Mouse (Mus musculus) limb, embryonic 12.5 days (tissue): Measurements from ENCODE around the gene Gm49387. TPM values are rescaled to one million over a fixed set of nuclear protein-coding genes. Genes with fewer than 3 reads are reported as not detected.

Source experiments
- ATAC-seq: fragments of 200-750 bp; cut with Nextera tagmentation; 2 replicates; pipeline ENCODE4 v1.8.0; 2017; ENCODE audit warnings: low read depth, moderate TSS enrichment; ENCODE audit not compliant: insufficient number of reproducible peaks, insufficient read depth, low FRiP score, low TSS enrichment
- H3K27ac ChIP-seq: fragments of 300-500 bp; sonication (generic); 2 replicates; pipeline ENCODE4 v1.5.1; 2016; ENCODE audit warnings: mild to moderate bottlenecking, moderate library complexity
- H3K27me3 ChIP-seq: fragments of 300-500 bp; sonication (generic); 2 replicates; pipeline ENCODE4 v1.6.1; 2016; ENCODE audit warnings: mild to moderate bottlenecking, moderate library complexity
- H3K36me3 ChIP-seq: fragments of 300-500 bp; sonication (generic); 2 replicates; pipeline ENCODE4 v1.6.1; 2016; ENCODE audit warnings: mild to moderate bottlenecking, moderate library complexity
- H3K4me1 ChIP-seq: fragments of 300-500 bp; sonication (generic); replicated peaks from 2 replicates; pipeline ENCODE4 v1.6.1; 2016
- H3K4me2 ChIP-seq: fragments of 300-500 bp; sonication (generic); 2 replicates; pipeline ENCODE4 v1.6.1; 2016; ENCODE audit warnings: mild to moderate bottlenecking, moderate library complexity
- H3K4me3 ChIP-seq: fragments of 300-500 bp; sonication (generic); replicated peaks from 2 replicates; pipeline ENCODE4 v1.5.1; 2016; ENCODE audit warnings: mild to moderate bottlenecking
- H3K9ac ChIP-seq: fragments of 300-500 bp; sonication (generic); replicated peaks from 2 replicates; pipeline ENCODE4 v1.6.1; 2016; ENCODE audit warnings: mild to moderate bottlenecking, moderate library complexity
- H3K9me3 ChIP-seq: fragments of 300-500 bp; sonication (generic); 2 replicates; pipeline ENCODE4 v1.6.1; 2016; ENCODE audit warnings: mild to moderate bottlenecking, moderate library complexity
- WGBS: fragments of 180-500 bp; shearing (Covaris S2); methylation state at CpG from one replicate; pipeline ENCODE4 v1.1.7; 2016; 5-methylcytosine and 5-hydroxymethylcytosine counted together
- polyA plus RNA-seq: library from polyadenylated mRNA; unstranded; fragments of >200 nt; fragmentation: Nextera tagmentation; extraction: Ambion mirVana; gene quantifications from 2 replicates; pipeline ENCODE4 v1.2.1, GENCODE M21; 2016

Gene Gm49387
- polyA plus RNA-seq, 1 experiment from 2014 or later: not detected

GRCm38 (mm10) chr14:31661671-31662554 is 21.2 kb upstream of the Gm49387 start:
- Histone ChIP-seq H3K4me1 (peaks cover 82% of the 10 kb centered on the region), H3K4me2 (peak overlapping the region; percentile 65), H3K4me3 (peak overlapping the region; percentile 35), H3K27me3 (no peaks in the 10 kb centered on the region), H3K36me3 (peaks cover 8% of the 10 kb centered on the region), H3K9me3 (no peaks in the 10 kb centered on the region), H3K9ac (peak overlapping the region; percentile 60), H3K27ac (peak overlapping the region; percentile 100)
- 1% methylated on average over 44 of the region's 44 CpGs for WGBS
- peak; percentile 92 for ATAC-seq

GRCm38 (mm10) chr14:31660312-31661093 is 19.8 kb upstream of the Gm49387 start:
- WGBS: 52% methylated on average over 7 of the region's 7 CpGs
- Histone ChIP-seq H3K27me3 (no peaks in the 10 kb centered on the region), H3K36me3 (no peaks in the 10 kb centered on the region), H3K4me1 (peaks cover 78% of the 10 kb centered on the region), H3K4me3 (no peak overlapping the region), H3K9ac (no peak overlapping the region), H3K4me2 (peak overlapping the region; percentile 65), H3K27ac (peak overlapping the region; percentile 100), H3K9me3 (no peaks in the 10 kb centered on the region)
- no peak for ATAC-seq

- H3K27ac ChIP-seq: peak overlapping the region; percentile 100
- H3K9ac ChIP-seq: no peak overlapping the region
- 38% methylated on average over 10 of the region's 10 CpGs for WGBS
- no peaks in the 10 kb centered on the region for H3K27me3 ChIP-seq
- H3K4me3 ChIP-seq: no peak overlapping the region
- ATAC-seq: no peak
- no peak overlapping the region for H3K4me2 ChIP-seq
- no peaks in the 10 kb centered on the region for H3K9me3 ChIP-seq
- no peaks in the 10 kb centered on the region for H3K36me3 ChIP-seq
- H3K4me1 ChIP-seq: peaks cover 69% of the 10 kb centered on the region
Measured at GRCm38 (mm10) chr14:31659501-31660181, 19.0 kb upstream of the Gm49387 start.

GRCm38 (mm10) chr14:31658126-31658680 is 17.5 kb upstream of the Gm49387 start:
- WGBS: 93% methylated on average over 8 of the region's 8 CpGs
- ATAC-seq: no peak
- no peak overlapping the region; the same call in 1 of the 2 replicates for H3K27ac ChIP-seq

GRCm38 (mm10) chr14:31656857-31657645 is 16.4 kb upstream of the Gm49387 start:
- H3K9ac ChIP-seq: no peak overlapping the region
- H3K36me3 ChIP-seq: no peaks in the 10 kb centered on the region
- no peak overlapping the region for H3K4me3 ChIP-seq
- peak overlapping the region; percentile 56; the same call in 1 of the 2 replicates for H3K27ac ChIP-seq
- 39% methylated on average over 5 of the region's 5 CpGs for WGBS
- no peak overlapping the region for H3K4me2 ChIP-seq
- no peak for ATAC-seq
- no peaks in the 10 kb centered on the region for H3K9me3 ChIP-seq
- no peaks in the 10 kb centered on the region for H3K27me3 ChIP-seq
- peaks cover 44% of the 10 kb centered on the region for H3K4me1 ChIP-seq

More at GRCm38 (mm10) chr14:31658126-31658680, 17.5 kb upstream of the Gm49387 start:
- no peak overlapping the region for H3K4me2 ChIP-seq
- H3K36me3 ChIP-seq: no peaks in the 10 kb centered on the region
- no peak overlapping the region for H3K9ac ChIP-seq
- no peak overlapping the region for H3K4me3 ChIP-seq
- peaks cover 55% of the 10 kb centered on the region for H3K4me1 ChIP-seq
- H3K9me3 ChIP-seq: no peaks in the 10 kb centered on the region
- H3K27me3 ChIP-seq: no peaks in the 10 kb centered on the region

- no peaks in the 10 kb centered on the region for H3K27me3 ChIP-seq
- WGBS: 69% methylated on average over 7 of the region's 7 CpGs
Measured at GRCm38 (mm10) chr14:31656386-31656785, 15.7 kb upstream of the Gm49387 start.

GRCm38 (mm10) chr14:31655406-31655805 is 14.7 kb upstream of the Gm49387 start:
- Histone ChIP-seq H3K4me1 (peaks cover 30% of the 10 kb centered on the region), H3K4me3 (no peak overlapping the region), H3K4me2 (no peak overlapping the region), H3K27me3 (no peaks in the 10 kb centered on the region), H3K36me3 (no peaks in the 10 kb centered on the region), H3K27ac (no peak overlapping the region), H3K9ac (no peak overlapping the region), H3K9me3 (peaks cover 1% of the 10 kb centered on the region; the same call in 1 of the 2 replicates)
- WGBS: 85% methylated on average over 14 of the region's 14 CpGs
- ATAC-seq: no peak

More at GRCm38 (mm10) chr14:31656386-31656785, 15.7 kb upstream of the Gm49387 start:
- H3K36me3 ChIP-seq: no peaks in the 10 kb centered on the region
- no peak overlapping the region for H3K27ac ChIP-seq
- no peak overlapping the region for H3K4me3 ChIP-seq
- ATAC-seq: no peak
- H3K4me2 ChIP-seq: no peak overlapping the region
- no peak overlapping the region for H3K9ac ChIP-seq
- no peaks in the 10 kb centered on the region for H3K9me3 ChIP-seq
- peaks cover 40% of the 10 kb centered on the region for H3K4me1 ChIP-seq

- no peak overlapping the region for H3K4me2 ChIP-seq
- H3K4me3 ChIP-seq: no peak overlapping the region
- 87% methylated on average over 5 of the region's 5 CpGs for WGBS
- no peaks in the 10 kb centered on the region for H3K36me3 ChIP-seq
- H3K4me1 ChIP-seq: peaks cover 24% of the 10 kb centered on the region
- H3K9ac ChIP-seq: no peak overlapping the region
- no peaks in the 10 kb centered on the region for H3K27me3 ChIP-seq
- H3K9me3 ChIP-seq: peaks cover 4% of the 10 kb centered on the region; the same call in 1 of the 2 replicates
- H3K27ac ChIP-seq: no peak overlapping the region
- no peak for ATAC-seq
Measured at GRCm38 (mm10) chr14:31654816-31655215, 14.1 kb upstream of the Gm49387 start.

- WGBS: 83% methylated on average over 14 of the region's 14 CpGs
- no peaks in the 10 kb centered on the region for H3K27me3 ChIP-seq
- no peak overlapping the region for H3K4me3 ChIP-seq
- no peak overlapping the region for H3K9ac ChIP-seq
- no peak for ATAC-seq
- H3K27ac ChIP-seq: no peak overlapping the region
- no peaks in the 10 kb centered on the region for H3K36me3 ChIP-seq
- H3K4me1 ChIP-seq: peaks cover 13% of the 10 kb centered on the region; the same call in 1 of the 2 replicates
- H3K9me3 ChIP-seq: peaks cover 4% of the 10 kb centered on the region; the same call in 1 of the 2 replicates
- no peak overlapping the region for H3K4me2 ChIP-seq
Measured at GRCm38 (mm10) chr14:31653101-31653875, 12.6 kb upstream of the Gm49387 start.
